Mouse (Mus musculus) limb, embryonic 14.5 days (tissue): Measurements from ENCODE around the gene Zup1. TPM values are rescaled to one million over a fixed set of nuclear protein-coding genes. Genes with fewer than 3 reads are reported as not detected.
"Not testable (repeated sequence)": the region's sequence is repeated elsewhere in the genome, so short reads cannot be mapped to it uniquely, and the experiment has no call there.

Source experiments
- ATAC-seq: fragments of 200-750 bp; cut with Nextera tagmentation; 2 replicates; pipeline ENCODE4 v1.8.0; 2017; ENCODE audit warnings: low read depth, moderate number of reproducible peaks, moderate TSS enrichment; ENCODE audit not compliant: low FRiP score
- DNase-seq: peaks from one replicate; pipeline ENCODE4 v3.0.0-alpha.2; 2015; ENCODE audit warnings: low spot score
- H3K27ac ChIP-seq: fragments of 300-500 bp; sonication (generic); replicated peaks from 2 replicates; pipeline ENCODE4 v1.5.1; 2014; ENCODE audit warnings: low read depth, mild to moderate bottlenecking, low read length, moderate library complexity, mixed read lengths
- H3K27me3 ChIP-seq: fragments of 300-500 bp; sonication (generic); 2 replicates; pipeline ENCODE4 v1.6.1; 2014; ENCODE audit warnings: low read length, mixed read lengths; ENCODE audit not compliant: control insufficient read depth, insufficient read depth
- H3K36me3 ChIP-seq: fragments of 300-500 bp; sonication (generic); 2 replicates; pipeline ENCODE4 v1.6.1; 2014; ENCODE audit warnings: mild to moderate bottlenecking, low read length, moderate library complexity, mixed read lengths; ENCODE audit not compliant: control insufficient read depth, insufficient read depth
- H3K4me1 ChIP-seq: fragments of 300-500 bp; sonication (generic); 2 replicates; pipeline ENCODE4 v1.6.1; 2014; ENCODE audit warnings: antibody characterized with exemption, low read length, mixed read lengths; ENCODE audit not compliant: control insufficient read depth, insufficient read depth
- H3K4me2 ChIP-seq: fragments of 300-500 bp; sonication (generic); replicated peaks from 2 replicates; pipeline ENCODE4 v1.6.1; 2014; ENCODE audit warnings: low read depth, mild to moderate bottlenecking, low read length, moderate library complexity; ENCODE audit not compliant: severe bottlenecking
- H3K4me3 ChIP-seq: fragments of 300-500 bp; sonication (generic); replicated peaks from 2 replicates; pipeline ENCODE4 v1.5.1; 2014; ENCODE audit warnings: low read length
- H3K9ac ChIP-seq: fragments of 300-500 bp; sonication (generic); 2 replicates; pipeline ENCODE4 v1.6.1; 2014; ENCODE audit warnings: mild to moderate bottlenecking, low read depth, low read length, moderate library complexity; ENCODE audit not compliant: severe bottlenecking
- H3K9me3 ChIP-seq: fragments of 300-500 bp; sonication (generic); 2 replicates; pipeline ENCODE4 v1.6.1; 2016; ENCODE audit warnings: low read length; ENCODE audit not compliant: control insufficient read depth
- POLR2A ChIP-seq: fragments of 200-500 bp; IDR thresholded peaks from 2 replicates; pipeline ENCODE4 v1.8.0; 2012; ENCODE audit warnings: inconsistent platforms, mild to moderate bottlenecking, moderate library complexity, borderline replicate concordance; ENCODE audit not compliant: insufficient read depth, insufficient read length; ENCODE audit errors: extremely low read depth
- WGBS: fragments of 180-500 bp; shearing (Covaris S2); extraction: QIAGEN DNeasy Blood & Tissue Kit; methylation state at CpG from one replicate; pipeline ENCODE4 v1.1.7; 2014; 5-methylcytosine and 5-hydroxymethylcytosine counted together
- polyA plus RNA-seq, 2 experiments: library from polyadenylated mRNA; depleted of rRNA in 1 of 2; stranded (reverse) in 1 of 2; unstranded in 1 of 2; fragments of >200 nt; fragmentation: Nextera tagmentation in 1 of 2; extraction: Ambion mirVana in 1 of 2; gene quantifications; 2 replicates each; pipeline versions ENCODE4 v1.2.1 to v1.2.3; 2012 to 2014

The Zup1 gene
- 12.5 and 16.4 TPM in 2 replicates for polyA plus RNA-seq (2012; rRNA removed)
- 20.1 and 20.9 TPM in 2 replicates for polyA plus RNA-seq (2014; fragmentation: Nextera tagmentation; extraction: Ambion mirVana)

DNA sequence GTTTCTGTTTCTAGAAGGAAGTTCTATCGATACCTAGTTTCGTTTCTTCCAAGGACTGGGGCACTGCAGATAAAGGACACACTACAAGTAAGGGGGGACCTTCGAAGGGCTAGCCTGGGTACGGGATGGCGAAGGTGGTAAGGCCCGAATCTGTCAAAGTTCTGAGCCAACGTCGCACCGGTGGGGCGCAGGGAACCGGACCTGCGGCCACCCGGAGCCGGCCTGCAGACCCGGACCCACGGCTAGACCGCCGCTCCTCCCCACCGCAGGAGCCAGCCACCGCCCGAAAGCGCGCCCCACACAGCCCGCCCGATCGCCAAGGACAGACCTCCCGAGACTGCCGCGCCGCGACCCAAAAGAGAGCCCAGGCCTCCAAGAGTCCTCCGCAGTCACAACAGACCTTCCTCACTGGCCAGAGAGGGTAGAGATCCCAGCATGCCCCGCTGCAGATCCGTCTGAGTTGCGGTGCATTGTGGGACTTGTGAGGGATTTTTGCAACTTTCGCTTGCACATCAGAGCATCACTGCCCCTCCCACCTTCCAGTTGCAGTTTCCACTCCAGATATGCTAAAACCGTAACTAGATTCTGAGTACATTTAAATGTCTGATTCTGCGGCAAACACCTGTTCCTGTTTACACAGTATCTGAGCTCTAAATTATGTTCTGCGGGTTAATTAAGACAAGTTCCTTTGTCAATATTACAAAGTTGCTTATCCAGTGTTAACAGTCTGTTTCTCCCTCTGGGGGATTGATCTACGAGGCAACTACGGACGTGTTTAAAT lies at the start of gene Zup1:
Zup1 (minus strand) TSS at position 467 of the 781 bp plus-strand sequence.
- Histone ChIP-seq H3K27ac (peak within 1 kb of the TSS; percentile 80), H3K36me3 (peaks cover 15% of the 10 kb centered on the region; the same call in 1 of the 2 replicates), H3K27me3 (no peaks in the 10 kb centered on the region), H3K9ac (peak within 1 kb of the TSS; percentile 94), H3K9me3 (no peaks in the 10 kb centered on the region), H3K4me1 (peaks cover 5% of the 10 kb centered on the region; the same call in 1 of the 2 replicates), H3K4me2 (peak within 1 kb of the TSS; percentile 71), H3K4me3 (peak within 1 kb of the TSS; percentile 71)
- DNase-seq, result peak; percentile 88
- ATAC-seq, result peak; percentile 95
- WGBS, result 2% methylated on average over 41 of the region's 42 CpGs
- TF ChIP-seq POLR2A, result peak; percentile 80; the same call in 1 of the 2 replicates

DNA sequence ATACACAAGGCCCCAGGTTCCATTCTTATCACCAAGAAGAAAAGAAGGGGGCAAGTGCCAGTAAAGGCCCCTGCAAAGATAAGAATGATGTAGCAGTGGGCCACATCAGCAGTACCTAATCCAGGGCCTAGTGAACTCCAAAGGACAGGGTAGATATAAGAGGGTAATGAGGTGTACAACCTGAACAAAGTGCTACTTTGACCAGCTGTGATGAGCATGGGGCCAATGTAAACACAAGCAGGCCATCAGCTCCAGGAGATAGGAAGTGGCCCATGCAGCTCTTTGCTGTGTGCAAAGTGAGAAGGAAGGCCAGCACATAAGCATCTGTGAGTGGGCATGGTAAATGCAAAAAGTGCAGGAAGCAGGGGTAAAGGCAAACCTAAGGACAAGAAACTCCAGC lies 47.3 kb upstream of the Zup1 start:
- Histone ChIP-seq H3K27ac (no peak overlapping the region), H3K4me1 (no peaks in the 10 kb centered on the region), H3K36me3 (peaks cover 69% of the 10 kb centered on the region), H3K4me3 (no peak overlapping the region), H3K4me2 (no peak overlapping the region), H3K9ac (no peak overlapping the region), H3K27me3 (no peaks in the 10 kb centered on the region), H3K9me3 (no peaks in the 10 kb centered on the region)
- TF ChIP-seq POLR2A, result no peak
- DNase-seq (no peak), ATAC-seq (no peak)

DNA sequence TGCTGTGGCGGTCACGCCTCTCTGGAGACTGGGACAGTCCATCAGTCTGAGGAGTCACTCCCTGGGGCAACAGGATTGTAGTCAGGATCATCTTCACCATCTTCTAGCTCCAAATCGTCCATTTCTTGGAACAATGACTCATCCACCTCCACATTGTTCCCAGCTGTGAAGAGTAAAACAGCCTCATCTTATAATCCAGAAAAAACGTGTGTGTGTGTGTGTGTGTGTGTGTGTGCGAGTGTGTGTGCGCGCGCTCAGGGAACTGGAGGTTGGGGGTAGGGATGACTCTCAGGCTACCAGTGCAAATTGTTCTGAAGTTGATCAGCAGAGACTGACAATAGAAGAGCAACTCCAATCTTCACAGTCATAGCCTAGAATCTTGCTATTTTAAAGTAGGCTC lies 45.6 kb upstream of the Zup1 start:
- not testable (repeated sequence) for DNase-seq, H3K9ac ChIP-seq, H3K4me1 ChIP-seq, H3K4me3 ChIP-seq, H3K4me2 ChIP-seq, ATAC-seq, H3K27ac ChIP-seq, H3K27me3 ChIP-seq, H3K9me3 ChIP-seq
- WGBS, result 92% methylated on average over 6 of the region's 8 CpGs
- peaks cover 71% of the 10 kb centered on the region for H3K36me3 ChIP-seq

DNA sequence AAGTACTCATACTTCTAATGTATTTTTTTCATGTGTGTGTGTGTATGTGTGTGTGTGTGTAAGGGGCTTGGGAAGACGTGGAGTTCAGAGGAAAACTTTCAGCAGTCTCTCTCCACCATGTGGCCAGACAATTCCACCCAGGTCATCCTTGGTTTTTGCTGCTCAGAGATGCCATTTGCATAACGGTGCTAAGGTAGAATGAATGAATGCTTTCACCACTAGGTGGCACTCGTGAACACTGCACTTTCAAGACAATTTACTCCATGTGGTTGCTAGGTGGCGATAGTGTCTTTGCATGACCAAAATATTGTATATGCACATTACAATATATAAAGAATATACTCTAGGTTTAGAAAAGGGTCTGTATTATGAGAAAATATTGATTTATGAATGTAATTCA lies 35.7 kb upstream of the Zup1 start:
- H3K27ac ChIP-seq, result no peak overlapping the region
- H3K9me3 ChIP-seq, result no peaks in the 10 kb centered on the region
- no peak for TF ChIP-seq POLR2A
- no peaks in the 10 kb centered on the region for H3K27me3 ChIP-seq
- peaks cover 14% of the 10 kb centered on the region for H3K36me3 ChIP-seq
- no peak overlapping the region for H3K9ac ChIP-seq
- DNase-seq (peak; percentile 84), ATAC-seq (no peak; the same call in 1 of the 2 replicates)
- no peak overlapping the region for H3K4me3 ChIP-seq
- 25% methylated on average over 4 of the region's 4 CpGs for WGBS
- no peak overlapping the region for H3K4me2 ChIP-seq
- H3K4me1 ChIP-seq, result no peaks in the 10 kb centered on the region

DNA sequence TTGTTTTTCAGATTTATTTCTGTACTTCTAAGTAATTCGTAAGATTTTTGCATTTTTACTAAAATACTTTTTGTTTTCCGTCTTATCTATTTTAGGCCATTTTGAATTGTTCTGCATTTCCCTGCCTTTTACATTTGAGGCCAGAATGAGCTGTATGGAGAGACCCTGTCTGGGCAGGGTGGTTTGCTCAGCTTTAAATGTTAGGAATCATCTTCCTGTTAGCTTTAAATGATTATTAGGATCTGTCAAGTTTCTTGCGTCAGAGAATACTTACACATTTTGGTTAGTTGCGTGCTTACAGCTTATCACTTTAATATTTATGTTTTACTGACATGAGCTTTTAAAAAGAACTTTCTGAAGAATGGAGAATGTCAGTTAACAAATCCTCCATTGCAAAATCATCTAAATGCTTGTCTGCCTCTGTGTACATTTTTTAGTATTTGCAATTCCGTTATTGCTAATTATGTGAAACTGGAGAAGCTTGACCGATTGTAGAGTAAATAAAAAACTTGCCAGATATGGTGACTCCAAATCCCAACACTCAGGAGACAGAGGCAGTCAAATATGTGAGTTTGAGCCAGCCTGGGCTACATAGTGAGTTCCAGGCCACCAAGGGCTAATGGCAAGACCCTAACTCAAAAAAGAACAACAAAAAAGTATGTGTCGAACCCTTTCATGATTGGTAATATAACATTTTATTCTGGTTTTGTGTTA lies 23.9 kb upstream of the Zup1 start:
- Histone ChIP-seq H3K4me2 (no peak overlapping the region), H3K9ac (no peak overlapping the region), H3K27me3 (no peaks in the 10 kb centered on the region), H3K4me3 (no peak overlapping the region), H3K27ac (no peak overlapping the region), H3K4me1 (no peaks in the 10 kb centered on the region), H3K9me3 (0 out of 2 replicates have a peak, but pooled peaks cover 4% of the 10 kb centered on the region), H3K36me3 (no peaks in the 10 kb centered on the region)
- 87% methylated on average over 7 of the region's 7 CpGs for WGBS
- no peak for TF ChIP-seq POLR2A
- DNase-seq, result no peak
- no peak for ATAC-seq
